Mouse (Mus musculus): ENCODE results near the gene Psmb8.

GRCm38 (mm10) chr17:34179019-34179418 lies 18.5 kb upstream of the Psmb8 start:
- TF ChIP-seq CTCF (IDR thresholded peaks at IDR 0.05; ENCODE audit: extremely low read depth, insufficient read depth, low read length) = no peak
- TF ChIP-seq POLR2A (IDR thresholded peaks at IDR 0.05; ENCODE audit: extremely low read depth, insufficient read depth, low read length) = no peak
